Mouse (Mus musculus): ENCODE measurements around the gene Prg4.

GRCm38 (mm10) chr1:150463691-150464090, 2.3 kb downstream of the Prg4 start:
- TF ChIP-seq CTCF (IDR thresholded peaks at IDR 0.05), result no peak
- TF ChIP-seq POLR2A (IDR thresholded peaks at IDR 0.05; ENCODE audit: insufficient read depth, low read depth, low read length), result no peak

Measured in heart, adult 2 months (tissue).